Mouse (Mus musculus): ENCODE data around the gene Aif1l.
"Not testable (repeated sequence)": the region's sequence is repeated elsewhere in the genome, so short reads cannot be mapped to it uniquely, and the experiment has no call there.

Gene Aif1l

GRCm38 (mm10) chr2:31950058-31950871, at the start of gene Aif1l:
Aif1l (plus strand) TSS chr2:31950139.
- in situ Hi-C loops (cut with MseI, MboI), result no loop called here

- in situ Hi-C loops (cut with MseI, MboI), result no loop called here
Observed at GRCm38 (mm10) chr2:31900932-31901331, 49.0 kb upstream of the Aif1l start.

DNA sequence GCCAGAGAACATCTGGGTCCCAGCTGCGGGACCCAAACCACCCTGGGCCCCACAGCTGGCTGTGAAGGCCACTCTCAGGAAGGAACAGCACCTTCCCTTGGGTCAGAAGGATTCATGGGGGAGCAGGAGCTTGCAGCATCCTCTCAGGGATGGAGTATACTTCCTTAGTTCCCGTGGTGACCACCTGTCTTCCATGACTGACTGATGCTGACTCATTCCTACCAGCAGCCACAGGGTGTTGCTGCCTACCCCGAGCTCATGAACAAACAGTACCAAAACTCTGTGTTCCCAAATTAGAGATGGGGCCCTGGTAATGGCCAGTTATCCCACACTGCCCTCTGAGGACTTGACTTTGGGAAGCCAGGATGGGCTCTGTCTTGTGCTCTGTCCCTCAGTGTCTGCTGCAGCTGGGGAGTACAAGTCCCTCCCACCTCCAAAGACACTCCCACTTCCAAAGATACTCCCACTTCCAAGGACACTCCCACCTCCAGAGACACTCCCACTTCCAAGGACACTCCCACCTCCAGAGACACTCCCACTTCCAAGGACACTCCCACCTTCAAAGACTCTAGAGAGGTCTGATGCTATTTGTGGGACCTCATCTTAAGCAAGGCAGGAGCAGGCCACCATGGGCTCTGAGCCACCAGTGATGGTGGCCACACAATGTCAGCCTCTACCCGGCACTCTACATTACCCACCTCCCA, 48.1 kb upstream of the Aif1l start:
- in situ Hi-C loops (cut with MseI, MboI), result no loop called here

- in situ Hi-C loops (cut with MseI, MboI), result no loop called here
Observed at GRCm38 (mm10) chr2:31904089-31904488, 45.9 kb upstream of the Aif1l start.

DNA sequence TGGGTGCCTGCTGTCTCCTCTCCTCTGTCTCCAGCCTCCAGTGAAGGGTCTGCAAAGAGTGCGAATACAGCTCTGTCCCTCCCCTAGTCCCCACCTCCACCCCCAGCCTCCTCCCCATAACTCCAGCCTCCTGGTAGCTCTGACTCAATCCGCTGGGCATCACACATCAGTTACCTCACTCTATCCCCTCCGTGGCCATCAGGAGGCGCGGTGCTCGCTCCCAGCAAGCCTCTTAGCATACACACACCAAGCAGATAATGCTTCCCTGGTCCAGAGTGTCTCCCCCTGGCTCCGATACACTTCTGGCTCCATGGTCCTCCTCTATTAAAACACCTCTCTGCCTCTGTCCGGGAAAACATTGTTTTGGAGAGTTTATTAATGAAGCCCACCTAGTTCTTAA, 45.3 kb upstream of the Aif1l start:
- in situ Hi-C loops (cut with MseI, MboI), result no loop called here

DNA sequence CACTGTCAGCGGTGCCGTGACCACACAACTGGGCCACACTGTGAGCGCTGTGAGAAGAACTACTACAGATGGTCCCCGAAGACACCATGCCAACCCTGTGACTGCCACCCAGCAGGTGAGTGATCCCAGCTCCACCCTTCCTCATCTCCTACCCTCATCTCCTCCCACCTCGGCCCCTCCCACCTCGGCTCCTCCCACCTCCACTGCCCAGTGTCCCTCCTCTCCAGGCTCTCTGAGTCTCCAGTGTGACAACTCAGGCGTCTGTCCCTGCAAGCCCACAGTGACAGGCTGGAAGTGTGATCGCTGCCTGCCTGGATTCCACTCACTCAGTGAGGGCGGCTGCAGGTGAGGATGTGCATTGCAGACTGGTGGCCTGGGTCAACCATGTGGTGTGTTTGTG, 44.3 kb upstream of the Aif1l start:
- in situ Hi-C loops (cut with MseI, MboI), result no loop called here

DNA sequence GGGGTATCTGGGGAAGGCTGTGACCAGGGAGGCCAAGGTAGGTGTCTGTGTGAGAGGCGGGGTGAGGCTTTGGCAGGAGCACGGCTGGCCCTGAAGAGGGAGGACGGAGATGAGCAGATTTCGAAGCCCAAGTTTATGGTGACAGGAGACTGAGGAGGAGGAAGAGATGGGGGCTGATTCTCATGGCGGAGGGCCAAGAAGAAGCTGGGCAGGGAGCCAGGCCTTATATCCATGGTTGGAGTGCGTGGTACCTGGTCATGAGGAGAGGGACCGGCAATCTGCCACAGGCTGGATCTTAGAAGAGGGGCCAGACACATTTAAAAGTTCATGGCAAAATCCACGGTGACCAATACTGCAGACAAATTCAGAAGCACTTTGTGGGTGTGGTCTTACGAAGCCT, 43.5 kb upstream of the Aif1l start:
- in situ Hi-C loops (cut with MseI, MboI), result no loop called here

- in situ Hi-C loops (cut with MseI, MboI), result no loop called here
Observed at GRCm38 (mm10) chr2:31912575-31912974, 37.4 kb upstream of the Aif1l start.

GRCm38 (mm10) chr2:31914213-31914612, 35.7 kb upstream of the Aif1l start:
- in situ Hi-C loops (cut with MseI, MboI), result not testable (repeated sequence)

DNA sequence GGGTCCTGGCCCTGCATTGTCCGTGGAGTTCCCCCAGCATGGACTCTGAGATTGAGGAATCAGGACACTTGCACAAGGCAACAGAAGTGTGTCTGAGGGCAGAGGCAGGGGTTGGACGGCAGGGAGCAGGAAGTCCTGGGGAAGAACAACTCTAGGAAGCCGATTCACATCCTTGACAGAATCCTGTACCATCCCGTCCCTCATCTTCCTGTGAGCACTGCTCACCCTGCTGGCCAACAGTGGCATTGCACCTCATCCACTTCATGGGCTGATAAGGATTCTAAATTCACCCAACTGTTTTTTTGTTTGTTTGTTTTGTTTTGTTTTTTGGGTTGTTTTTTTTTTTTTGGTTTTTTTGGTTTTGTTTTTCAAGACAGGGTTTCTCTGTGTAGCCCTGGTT, 34.8 kb upstream of the Aif1l start:
- in situ Hi-C loops (cut with MseI, MboI), result no loop called here

- in situ Hi-C loops (cut with MseI, MboI), result no loop called here
Observed at GRCm38 (mm10) chr2:31917636-31918035, 32.3 kb upstream of the Aif1l start.

DNA sequence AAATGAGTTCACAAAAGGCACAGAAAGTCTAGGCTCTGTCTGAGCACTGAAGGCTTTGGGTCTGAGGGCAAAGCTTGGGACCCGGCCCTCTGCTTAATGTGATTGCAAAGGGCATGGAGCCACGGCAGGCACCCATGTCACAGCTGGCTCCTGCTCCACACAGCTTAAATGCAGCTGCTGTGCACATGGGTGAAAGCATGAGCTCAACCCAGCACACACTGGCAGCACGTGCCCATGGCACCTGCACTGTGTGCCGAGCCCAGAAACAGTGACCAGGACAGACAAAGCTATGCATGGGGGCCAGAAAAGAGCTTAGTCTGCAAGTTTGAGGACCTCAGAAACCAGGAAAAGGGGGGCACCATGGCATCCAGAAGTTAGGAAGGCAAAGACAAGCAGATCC, 26.3 kb upstream of the Aif1l start:
- in situ Hi-C loops (cut with MseI, MboI), result no loop called here

DNA sequence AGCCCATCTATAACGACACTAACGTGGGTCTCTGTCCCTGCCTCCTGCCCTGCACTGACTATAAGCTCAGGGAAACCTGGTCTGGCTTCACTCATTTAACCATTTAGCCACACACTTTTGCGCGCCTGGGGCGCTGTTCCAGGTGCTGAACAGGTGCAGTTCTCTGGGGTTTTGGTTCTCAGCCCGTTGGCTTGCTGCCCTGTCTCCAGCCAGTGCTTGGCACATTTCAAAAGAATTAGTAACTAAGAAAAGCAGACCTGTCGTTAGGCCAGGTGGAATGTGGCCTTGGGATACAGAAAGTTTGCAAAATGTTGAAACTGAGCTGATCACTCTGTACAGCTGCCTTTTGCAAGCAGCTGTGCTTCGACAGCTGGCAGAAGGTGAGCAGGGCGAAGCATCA, 25.1 kb upstream of the Aif1l start:
- in situ Hi-C loops (cut with MseI, MboI), result no loop called here

GRCm38 (mm10) chr2:31925936-31926335, 24.0 kb upstream of the Aif1l start:
- in situ Hi-C loops (cut with MseI, MboI), result no loop called here

DNA sequence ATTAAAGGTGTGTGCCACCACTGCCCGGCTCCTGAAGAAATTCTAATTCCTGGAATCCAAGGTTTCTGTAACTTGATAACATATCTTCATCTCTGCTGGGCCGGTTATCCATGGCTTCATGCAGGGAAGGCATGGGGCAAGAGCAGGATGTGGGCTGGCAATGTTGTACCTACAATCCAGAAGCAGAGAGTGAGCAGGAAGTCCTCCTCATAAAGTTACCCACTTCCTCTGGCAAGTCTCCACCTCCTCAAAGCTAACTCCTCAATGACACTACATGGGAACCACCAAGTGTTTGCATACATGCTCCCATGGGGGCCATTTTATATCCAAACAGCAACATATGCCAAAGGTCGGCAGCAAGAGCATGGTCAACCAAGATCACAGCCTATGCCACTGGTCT, 20.3 kb upstream of the Aif1l start:
- in situ Hi-C loops (cut with MseI, MboI), result no loop called here

GRCm38 (mm10) chr2:31934551-31934950, 15.4 kb upstream of the Aif1l start:
- in situ Hi-C loops (cut with MseI, MboI), result no loop called here

GRCm38 (mm10) chr2:31935054-31935453, 14.9 kb upstream of the Aif1l start:
- in situ Hi-C loops (cut with MseI, MboI), result no loop called here

GRCm38 (mm10) chr2:31938298-31938697, 11.6 kb upstream of the Aif1l start:
- in situ Hi-C loops (cut with MseI, MboI), result no loop called here

GRCm38 (mm10) chr2:31943011-31943410, 6.9 kb upstream of the Aif1l start:
- in situ Hi-C loops (cut with MseI, MboI), result no loop called here

GRCm38 (mm10) chr2:31945580-31945979, 4.4 kb upstream of the Aif1l start:
- in situ Hi-C loops (cut with MseI, MboI), result no loop called here

DNA sequence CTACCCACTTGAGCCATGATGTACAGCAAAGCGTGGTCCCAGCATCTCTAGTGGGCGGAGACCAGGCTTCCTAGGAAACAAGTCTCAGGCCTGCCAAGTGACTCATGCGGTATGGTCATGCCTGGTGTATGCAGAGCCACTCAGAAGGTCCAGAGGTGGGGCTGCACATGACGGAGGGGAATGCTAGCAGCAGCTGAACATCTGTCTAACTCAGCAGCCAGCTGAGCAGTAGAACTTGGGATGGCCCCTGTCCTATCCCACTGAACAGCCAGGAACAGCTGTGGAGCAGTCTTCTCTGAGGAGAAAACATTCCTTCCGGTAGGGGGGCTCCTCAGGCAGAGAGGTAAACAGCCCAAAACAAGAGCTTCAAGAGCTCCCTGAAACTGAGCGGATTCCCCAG, 1.5 kb upstream of the Aif1l start:
- in situ Hi-C loops (cut with MseI, MboI), result no loop called here

DNA sequence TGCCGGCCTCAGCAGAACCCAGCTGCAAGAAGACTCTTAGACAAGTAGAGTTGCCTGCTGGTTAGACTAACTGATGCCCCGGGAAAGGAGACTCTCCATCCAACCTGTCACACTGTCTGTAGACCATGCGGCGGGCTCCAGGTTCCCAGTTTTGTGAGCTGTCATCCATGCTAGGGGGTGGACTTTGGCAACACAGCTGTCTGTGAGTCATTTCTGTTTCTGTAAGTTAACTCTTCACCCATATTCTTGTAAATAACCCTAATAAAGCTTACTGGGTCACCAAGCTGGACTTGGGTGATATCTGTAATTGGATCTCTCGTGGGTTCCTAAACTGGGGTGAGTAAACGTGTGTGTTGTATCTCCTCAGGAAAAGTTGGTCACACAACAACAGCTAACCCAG, 1.1 kb upstream of the Aif1l start:
- in situ Hi-C loops (cut with MseI, MboI), result no loop called here

- in situ Hi-C loops (cut with MseI, MboI), result no loop called here
Observed at GRCm38 (mm10) chr2:31950966-31951365, 1.0 kb downstream of the Aif1l start.

Data from mouse trophoblast stem cell (cell line).